Mouse (Mus musculus) forebrain, embryonic 12.5 days (tissue): ENCODE results near the gene Rwdd3. TPM values are rescaled to one million over a fixed set of nuclear protein-coding genes. Genes with fewer than 3 reads are reported as not detected.

Source experiments
- ATAC-seq: fragments of 200-750 bp; cut with Nextera tagmentation; 2 replicates; pipeline ENCODE4 v1.8.0; 2017; ENCODE audit warnings: moderate TSS enrichment; ENCODE audit not compliant: low FRiP score
- H3K27ac ChIP-seq: fragments of 300-500 bp; sonication (generic); 2 replicates; pipeline ENCODE4 v1.5.1; 2016; ENCODE audit warnings: mild to moderate bottlenecking
- H3K27me3 ChIP-seq: fragments of 300-500 bp; sonication (generic); 2 replicates; pipeline ENCODE4 v1.6.1; 2016; ENCODE audit warnings: mild to moderate bottlenecking
- H3K36me3 ChIP-seq: fragments of 300-500 bp; sonication (generic); replicated peaks from 2 replicates; pipeline ENCODE4 v1.6.1; 2016; ENCODE audit warnings: mild to moderate bottlenecking
- H3K4me1 ChIP-seq: fragments of 300-500 bp; sonication (generic); 2 replicates; pipeline ENCODE4 v1.6.1; 2016
- H3K4me2 ChIP-seq: fragments of 300-500 bp; sonication (generic); 2 replicates; pipeline ENCODE4 v1.6.1; 2016; ENCODE audit warnings: mild to moderate bottlenecking, moderate library complexity
- H3K4me3 ChIP-seq: fragments of 300-500 bp; sonication (generic); replicated peaks from 2 replicates; pipeline ENCODE4 v1.5.1; 2016; ENCODE audit warnings: mild to moderate bottlenecking
- H3K9ac ChIP-seq: fragments of 300-500 bp; sonication (generic); 2 replicates; pipeline ENCODE4 v1.6.1; 2016; ENCODE audit warnings: mild to moderate bottlenecking
- H3K9me3 ChIP-seq: fragments of 300-500 bp; sonication (generic); 2 replicates; pipeline ENCODE4 v1.6.1; 2016
- WGBS: fragments of 180-500 bp; shearing (Covaris S2); methylation state at CpG from one replicate; pipeline ENCODE4 v1.1.7; 2016; 5-methylcytosine and 5-hydroxymethylcytosine counted together
- polyA plus RNA-seq: library from polyadenylated mRNA; unstranded; fragments of >200 nt; fragmentation: Nextera tagmentation; extraction: Ambion mirVana; gene quantifications from 2 replicates; pipeline ENCODE4 v1.2.1, GENCODE M21; 2016

Rwdd3 gene
- polyA plus RNA-seq, 1 experiment from 2014 or later: 14.2 TPM

- no peak for ATAC-seq
These were observed 4.5 kb upstream of the Rwdd3 start for GRCm38 (mm10) chr3:121176011-121176410.

DNA sequence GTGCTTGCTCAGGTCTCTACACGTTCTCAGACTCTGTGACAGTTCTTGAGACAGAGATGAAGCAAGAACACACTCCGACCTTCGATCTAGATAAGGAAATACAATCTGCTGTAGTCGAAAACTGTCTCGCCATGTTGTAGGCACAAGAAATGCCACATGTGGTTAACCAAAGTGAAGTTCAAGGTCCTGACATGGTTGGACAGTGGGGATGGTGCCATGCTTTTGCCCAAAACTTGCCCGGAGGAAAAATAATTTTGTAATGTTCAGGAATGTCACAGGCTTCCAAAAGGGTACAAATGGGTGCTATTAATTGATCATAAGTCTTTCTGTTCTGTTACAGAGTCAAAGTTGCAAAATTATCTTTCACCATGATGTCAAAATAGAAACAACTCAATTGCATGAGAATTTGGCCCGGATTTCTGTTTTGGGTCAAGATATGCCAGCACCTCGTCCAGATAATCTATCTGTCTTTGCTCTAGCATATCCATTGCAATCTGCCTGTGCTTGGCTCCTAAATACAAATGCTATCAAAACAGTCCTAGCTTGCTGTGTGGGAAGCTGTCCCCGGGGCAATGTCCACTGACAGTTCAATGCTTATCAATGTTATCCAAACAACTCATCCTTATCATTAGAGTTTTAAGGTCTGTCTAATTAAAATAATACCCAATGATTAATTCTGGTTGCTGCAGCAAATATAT, 2.9 kb upstream of the Rwdd3 start:
- Histone ChIP-seq H3K4me3 (no peak overlapping the region), H3K9me3 (no peaks in the 10 kb centered on the region), H3K27me3 (no peaks in the 10 kb centered on the region), H3K4me1 (peaks cover 7% of the 10 kb centered on the region; the same call in 1 of the 2 replicates), H3K27ac (no peak overlapping the region), H3K36me3 (no peaks in the 10 kb centered on the region), H3K9ac (no peak overlapping the region), H3K4me2 (no peak overlapping the region)
- WGBS: 83% methylated on average over 9 of the region's 9 CpGs
- ATAC-seq: no peak

More at GRCm38 (mm10) chr3:121176011-121176410, 4.5 kb upstream of the Rwdd3 start:
- no peaks in the 10 kb centered on the region for H3K9me3 ChIP-seq
- no peak overlapping the region for H3K4me3 ChIP-seq
- no peaks in the 10 kb centered on the region; the same call in 1 of the 2 replicates for H3K4me1 ChIP-seq
- no peak overlapping the region for H3K4me2 ChIP-seq
- 88% methylated on average over 1 of the region's 1 CpGs for WGBS
- H3K27ac ChIP-seq: no peak overlapping the region
- no peaks in the 10 kb centered on the region for H3K36me3 ChIP-seq
- H3K9ac ChIP-seq: no peak overlapping the region
- H3K27me3 ChIP-seq: no peaks in the 10 kb centered on the region

- H3K27ac ChIP-seq: no peak overlapping the region
These were observed 1.2 kb upstream of the Rwdd3 start for GRCm38 (mm10) chr3:121172718-121173117.

DNA sequence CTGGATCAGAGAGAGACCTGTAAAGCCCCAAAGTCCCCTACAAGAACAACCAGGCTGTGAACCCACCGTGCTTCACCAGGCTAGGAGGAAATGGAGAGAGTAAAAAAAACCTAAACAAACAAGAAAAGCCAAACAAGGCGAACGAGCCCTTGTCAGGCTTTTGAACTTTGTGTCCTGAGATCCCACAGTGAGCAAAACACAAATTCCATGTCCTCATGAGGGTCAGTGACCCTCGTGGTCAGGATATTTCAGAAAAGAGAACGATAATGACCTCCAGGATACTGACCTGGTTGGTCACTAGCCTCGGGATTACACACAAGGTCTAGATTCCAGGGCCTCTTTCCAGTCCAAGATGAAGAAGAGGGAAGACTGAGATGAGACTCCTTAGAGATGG, 374 bp upstream of the Rwdd3 start:
- H3K36me3 ChIP-seq: no peaks in the 10 kb centered on the region
- peaks cover 7% of the 10 kb centered on the region; the same call in 1 of the 2 replicates for H3K4me1 ChIP-seq
- H3K9me3 ChIP-seq: no peaks in the 10 kb centered on the region
- no peaks in the 10 kb centered on the region for H3K27me3 ChIP-seq
- 60% methylated on average over 6 of the region's 6 CpGs for WGBS
- peak overlapping the region; percentile 56 for H3K4me3 ChIP-seq
- no peak for ATAC-seq
- H3K27ac ChIP-seq: no peak overlapping the region
- H3K4me2 ChIP-seq: peak overlapping the region; percentile 69
- H3K9ac ChIP-seq: no peak overlapping the region

More at GRCm38 (mm10) chr3:121172718-121173117, 1.2 kb upstream of the Rwdd3 start:
- Histone ChIP-seq H3K4me2 (no peak overlapping the region), H3K9me3 (no peaks in the 10 kb centered on the region), H3K9ac (no peak overlapping the region), H3K4me1 (peaks cover 7% of the 10 kb centered on the region; the same call in 1 of the 2 replicates), H3K27me3 (no peaks in the 10 kb centered on the region), H3K4me3 (no peak overlapping the region), H3K36me3 (no peaks in the 10 kb centered on the region)
- 78% methylated on average over 2 of the region's 2 CpGs for WGBS
- no peak for ATAC-seq

GRCm38 (mm10) chr3:121170631-121171030, 864 bp downstream of the Rwdd3 start:
- Histone ChIP-seq H3K9ac (no peak overlapping the region), H3K9me3 (no peaks in the 10 kb centered on the region), H3K36me3 (no peaks in the 10 kb centered on the region), H3K4me1 (peaks cover 7% of the 10 kb centered on the region; the same call in 1 of the 2 replicates), H3K27ac (no peak overlapping the region), H3K4me3 (peak overlapping the region; percentile 56; the same call in 1 of the 2 replicates), H3K4me2 (peak overlapping the region; percentile 69), H3K27me3 (no peaks in the 10 kb centered on the region)
- 0 out of 2 replicates have a peak, but pooled peaks have one; percentile 44 for ATAC-seq
- 60% methylated on average over 7 of the region's 7 CpGs for WGBS

- Histone ChIP-seq H3K27me3 (no peaks in the 10 kb centered on the region), H3K4me3 (no peak overlapping the region), H3K4me1 (peaks cover 7% of the 10 kb centered on the region; the same call in 1 of the 2 replicates), H3K4me2 (no peak overlapping the region), H3K9me3 (no peaks in the 10 kb centered on the region), H3K27ac (no peak overlapping the region), H3K9ac (no peak overlapping the region), H3K36me3 (no peaks in the 10 kb centered on the region)
- ATAC-seq: no peak
- WGBS: 81% methylated on average over 15 of the region's 15 CpGs
These were observed 2.2 kb downstream of the Rwdd3 start for GRCm38 (mm10) chr3:121169092-121169942.

- H3K27ac ChIP-seq: no peak overlapping the region
- H3K27me3 ChIP-seq: no peaks in the 10 kb centered on the region
- H3K9ac ChIP-seq: no peak overlapping the region
- H3K4me3 ChIP-seq: no peak overlapping the region
- WGBS: 89% methylated on average over 8 of the region's 8 CpGs
- H3K9me3 ChIP-seq: no peaks in the 10 kb centered on the region
- H3K36me3 ChIP-seq: no peaks in the 10 kb centered on the region
- peaks cover 7% of the 10 kb centered on the region for H3K4me1 ChIP-seq
- ATAC-seq: no peak
- H3K4me2 ChIP-seq: no peak overlapping the region
These were observed 2.9 kb downstream of the Rwdd3 start for GRCm38 (mm10) chr3:121168581-121168980.

GRCm38 (mm10) chr3:121163271-121163819, 8.2 kb downstream of the Rwdd3 start:
- H3K4me1 ChIP-seq: peaks cover 6% of the 10 kb centered on the region
- H3K9me3 ChIP-seq: no peaks in the 10 kb centered on the region
- H3K27me3 ChIP-seq: no peaks in the 10 kb centered on the region
- H3K4me3 ChIP-seq: no peak overlapping the region
- ATAC-seq: no peak
- no peak overlapping the region for H3K4me2 ChIP-seq
- 36% methylated on average over 7 of the region's 7 CpGs for WGBS
- no peaks in the 10 kb centered on the region for H3K36me3 ChIP-seq
- H3K9ac ChIP-seq: no peak overlapping the region
- H3K27ac ChIP-seq: no peak overlapping the region

DNA sequence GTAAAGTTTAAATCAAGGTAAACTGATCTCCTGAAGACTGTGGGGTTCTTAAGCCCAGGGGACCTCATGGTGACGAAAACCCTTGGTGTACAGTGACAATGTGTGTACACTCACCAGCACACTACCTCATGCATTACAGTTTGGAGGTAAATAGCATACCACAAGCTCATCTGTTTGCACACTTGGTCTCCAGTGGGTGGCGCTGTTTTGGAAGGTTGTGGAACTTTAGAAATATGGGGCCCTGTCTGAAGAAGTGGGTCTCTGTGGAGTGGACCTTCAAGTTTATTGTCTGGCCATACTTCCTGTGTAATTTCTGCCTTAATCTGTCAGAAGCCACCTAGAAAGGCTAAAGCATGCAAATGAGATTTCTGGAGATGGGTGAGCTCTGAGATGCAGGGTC, 9.8 kb downstream of the Rwdd3 start:
- no peak overlapping the region for H3K4me3 ChIP-seq
- ATAC-seq: no peak
- WGBS: 54% methylated on average over 2 of the region's 2 CpGs
- H3K27ac ChIP-seq: no peak overlapping the region
- H3K9ac ChIP-seq: no peak overlapping the region
- no peaks in the 10 kb centered on the region for H3K9me3 ChIP-seq
- peaks cover 16% of the 10 kb centered on the region for H3K4me1 ChIP-seq
- no peaks in the 10 kb centered on the region for H3K36me3 ChIP-seq
- H3K4me2 ChIP-seq: no peak overlapping the region
- no peaks in the 10 kb centered on the region for H3K27me3 ChIP-seq

DNA sequence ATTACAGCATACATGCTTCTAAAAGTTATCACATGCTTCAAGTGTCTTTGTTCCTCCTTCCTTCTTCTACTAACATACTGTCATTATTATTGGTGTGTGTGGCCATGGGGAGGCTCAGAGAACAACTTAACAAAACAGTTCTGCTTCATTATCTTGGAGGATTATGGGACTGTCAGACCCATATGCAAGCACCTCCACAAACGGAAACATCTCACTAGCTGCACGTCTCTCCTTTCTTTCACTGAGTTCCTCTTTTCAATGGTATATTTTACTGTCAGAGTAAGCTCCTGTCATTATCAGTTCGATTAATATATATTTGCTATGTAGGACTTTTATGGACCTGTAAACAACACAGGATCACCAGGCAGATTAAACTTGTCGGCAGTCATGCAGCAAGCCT, 11.1 kb downstream of the Rwdd3 start:
- WGBS: 67% methylated on average over 4 of the region's 4 CpGs
- H3K9me3 ChIP-seq: no peaks in the 10 kb centered on the region
- H3K4me3 ChIP-seq: no peak overlapping the region
- no peaks in the 10 kb centered on the region for H3K27me3 ChIP-seq
- H3K36me3 ChIP-seq: no peaks in the 10 kb centered on the region
- H3K4me2 ChIP-seq: no peak overlapping the region
- H3K27ac ChIP-seq: no peak overlapping the region
- H3K4me1 ChIP-seq: peaks cover 25% of the 10 kb centered on the region
- no peak for ATAC-seq
- H3K9ac ChIP-seq: no peak overlapping the region

DNA sequence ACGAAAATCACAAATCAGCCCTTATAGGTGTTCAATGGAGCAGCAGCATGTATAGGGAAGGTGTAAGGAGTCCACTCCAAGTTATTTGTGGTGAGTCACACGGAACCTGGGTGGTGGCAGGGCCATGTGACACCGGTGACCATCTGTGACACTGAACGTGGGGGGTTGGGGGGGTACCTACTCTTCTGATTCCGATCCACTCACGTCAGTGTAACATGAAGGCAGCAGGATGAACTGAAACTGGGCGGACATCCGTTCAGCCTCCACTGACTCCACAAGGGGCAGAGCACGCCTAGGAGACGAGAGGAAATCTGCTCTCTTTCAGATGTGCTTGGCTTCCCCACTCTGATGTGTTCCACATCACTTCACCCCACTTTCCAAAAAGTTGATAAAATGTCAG, 11.9 kb downstream of the Rwdd3 start:
- ATAC-seq: 0 out of 2 replicates have a peak, but pooled peaks have one; percentile 17
- Histone ChIP-seq H3K9ac (no peak overlapping the region), H3K27me3 (no peaks in the 10 kb centered on the region), H3K4me2 (no peak overlapping the region), H3K4me3 (no peak overlapping the region), H3K36me3 (no peaks in the 10 kb centered on the region), H3K9me3 (no peaks in the 10 kb centered on the region), H3K4me1 (peaks cover 25% of the 10 kb centered on the region), H3K27ac (no peak overlapping the region)
- WGBS: 84% methylated on average over 10 of the region's 10 CpGs

DNA sequence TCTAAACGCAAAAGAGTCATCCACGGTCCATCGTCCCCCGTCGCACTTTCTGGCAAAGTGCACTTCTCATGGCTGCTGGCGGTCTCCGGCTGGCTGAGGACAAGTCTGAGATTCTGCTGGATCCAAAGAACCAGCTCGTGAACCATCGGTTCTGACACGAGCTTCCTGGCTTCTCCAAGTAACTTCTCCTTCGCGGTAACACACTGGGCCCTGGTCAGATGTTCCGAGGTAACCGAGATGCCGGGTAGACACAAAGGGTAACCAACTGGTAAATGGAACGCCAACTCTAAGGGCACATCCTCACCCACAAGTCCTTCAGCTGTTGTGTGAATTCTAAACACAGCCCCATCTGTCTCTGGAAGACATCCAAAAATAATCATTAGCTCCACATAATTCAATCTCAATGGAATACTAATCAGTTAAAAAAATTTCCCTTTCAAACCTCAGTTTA, 12.6 kb downstream of the Rwdd3 start:
- Histone ChIP-seq H3K4me1 (peaks cover 25% of the 10 kb centered on the region), H3K27ac (peak overlapping the region; percentile 50; the same call in 1 of the 2 replicates), H3K9ac (no peak overlapping the region), H3K4me2 (no peak overlapping the region), H3K4me3 (no peak overlapping the region), H3K9me3 (no peaks in the 10 kb centered on the region), H3K27me3 (no peaks in the 10 kb centered on the region), H3K36me3 (no peaks in the 10 kb centered on the region)
- WGBS: 85% methylated on average over 16 of the region's 16 CpGs
- no peak for ATAC-seq
